Mouse (Mus musculus) liver, embryonic 14.5 days (tissue): ENCODE measurements around the gene Slc22a5. TPM values are rescaled to one million over a fixed set of nuclear protein-coding genes. Genes with fewer than 3 reads are reported as not detected.

ENCODE experiments used
- ATAC-seq: fragments of 200-750 bp; cut with Nextera tagmentation; 2 replicates; pipeline ENCODE4 v1.8.0; 2017; ENCODE audit warnings: moderate number of reproducible peaks, mild to moderate bottlenecking, moderate library complexity; ENCODE audit not compliant: insufficient read depth
- DNase-seq, 3 experiments: peaks; one replicate each; pipeline ENCODE4 v3.0.0-alpha.2; 2012 to 2013; ENCODE audit warnings: low read depth in 3 of 3, low spot score in 3 of 3
- H3K27ac ChIP-seq: fragments of 300-500 bp; sonication (generic); 2 replicates; pipeline ENCODE4 v1.5.1; 2014; ENCODE audit warnings: moderate library complexity, mild to moderate bottlenecking, control low read depth, inconsistent platforms
- H3K27me3 ChIP-seq: fragments of 300-500 bp; sonication (generic); 2 replicates; pipeline ENCODE4 v1.6.1; 2014; ENCODE audit warnings: mild to moderate bottlenecking, low read length, moderate library complexity; ENCODE audit not compliant: control insufficient read depth, insufficient read depth
- H3K36me3 ChIP-seq: fragments of 300-500 bp; sonication (generic); replicated peaks from 2 replicates; pipeline ENCODE4 v1.6.1; 2014; ENCODE audit warnings: low read depth; ENCODE audit not compliant: control insufficient read depth, insufficient read depth
- H3K4me1 ChIP-seq, 2 experiments: fragments of 200-500 bp in 1 of 2; fragments of 300-500 bp in 1 of 2; sonication (generic) in 1 of 2; replicated peaks; 2 replicates each; pipeline ENCODE4 v1.6.1; 2012 to 2014; ENCODE audit warnings: antibody characterized with exemption in 1 of 2, inconsistent platforms in 1 of 2, low read length in 1 of 2; ENCODE audit not compliant: control insufficient read depth in 2 of 2, insufficient read depth in 2 of 2
- H3K4me2 ChIP-seq: fragments of 300-500 bp; sonication (generic); 2 replicates; pipeline ENCODE4 v1.6.1; 2014; ENCODE audit warnings: low read depth, mild to moderate bottlenecking, control low read depth, moderate library complexity
- H3K4me3 ChIP-seq, 2 experiments: fragments of 200-500 bp in 1 of 2; fragments of 300-500 bp in 1 of 2; sonication (generic) in 1 of 2; 2 replicates each; pipeline ENCODE4 v1.5.1; 2012 to 2014; ENCODE audit warnings: low read depth in 2 of 2, low read length in 2 of 2, mild to moderate bottlenecking in 2 of 2, control low read depth in 1 of 2, inconsistent platforms in 1 of 2, moderate library complexity in 1 of 2; ENCODE audit not compliant: insufficient read depth in 1 of 2
- H3K9ac ChIP-seq: fragments of 300-500 bp; sonication (generic); replicated peaks from 2 replicates; pipeline ENCODE4 v1.6.1; 2014; ENCODE audit warnings: mild to moderate bottlenecking, control low read depth, moderate library complexity
- H3K9me3 ChIP-seq: fragments of 300-500 bp; sonication (generic); 2 replicates; pipeline ENCODE4 v1.6.1; 2016; ENCODE audit warnings: low read length, mixed read lengths; ENCODE audit not compliant: control insufficient read depth
- CTCF ChIP-seq: IDR thresholded peaks from 2 replicates; pipeline ENCODE4 v1.5.1; 2016; ENCODE audit warnings: antibody characterized with exemption, low read depth, control low read depth
- EP300 ChIP-seq: IDR thresholded peaks from 2 replicates; pipeline ENCODE4 v1.6.1; 2016; ENCODE audit warnings: antibody characterized with exemption, low read depth
- WGBS: fragments of 180-500 bp; shearing (Covaris S2); extraction: QIAGEN DNeasy Blood & Tissue Kit; methylation state at CpG from one replicate; pipeline ENCODE4 v1.1.7; 2014; ENCODE audit not compliant: insufficient replicate concordance; 5-methylcytosine and 5-hydroxymethylcytosine counted together
- polyA plus RNA-seq, 2 experiments: library from polyadenylated mRNA; depleted of rRNA in 1 of 2; stranded (reverse) in 1 of 2; unstranded in 1 of 2; fragments of >200 nt; fragmentation: Nextera tagmentation in 1 of 2; extraction: Ambion mirVana in 1 of 2; gene quantifications; 2 replicates each; pipeline versions ENCODE4 v1.2.1 to v1.2.3; 2012 to 2014

Gene Slc22a5
- polyA plus RNA-seq, 2 experiments, result 1.7 to 1.9 TPM

DNA sequence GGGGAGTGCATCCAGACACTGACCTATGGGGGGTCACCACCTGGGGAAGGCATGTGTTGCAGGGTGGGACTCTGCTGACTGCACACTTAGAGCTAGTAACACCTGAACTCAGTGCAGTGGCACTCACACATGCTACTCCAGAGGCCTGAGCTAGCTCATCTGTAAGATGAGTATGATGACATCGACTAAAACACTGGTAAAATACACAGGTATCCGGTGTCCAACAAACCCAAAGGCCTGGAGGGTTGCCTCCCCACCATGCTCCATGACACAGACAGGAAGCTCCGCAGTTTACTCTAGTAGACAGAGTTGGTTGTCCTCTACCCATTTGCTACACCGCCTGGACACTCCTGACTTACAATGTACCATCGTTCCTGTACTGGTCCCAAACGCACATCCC is 71.9 kb downstream of the Slc22a5 start:
- no peak overlapping the region for H3K9ac ChIP-seq
- 72% methylated on average over 6 of the region's 6 CpGs for WGBS
- DNase-seq, result no peak
- H3K9me3 ChIP-seq, result no peaks in the 10 kb centered on the region
- no peak for TF ChIP-seq EP300
- no peak for TF ChIP-seq CTCF
- H3K27me3 ChIP-seq, result no peaks in the 10 kb centered on the region
- no peaks in the 10 kb centered on the region for H3K4me1 ChIP-seq
- no peak overlapping the region for H3K27ac ChIP-seq
- no peak overlapping the region for H3K4me3 ChIP-seq
- ATAC-seq, result no peak
- H3K4me2 ChIP-seq, result no peak overlapping the region
- no peaks in the 10 kb centered on the region for H3K36me3 ChIP-seq

DNA sequence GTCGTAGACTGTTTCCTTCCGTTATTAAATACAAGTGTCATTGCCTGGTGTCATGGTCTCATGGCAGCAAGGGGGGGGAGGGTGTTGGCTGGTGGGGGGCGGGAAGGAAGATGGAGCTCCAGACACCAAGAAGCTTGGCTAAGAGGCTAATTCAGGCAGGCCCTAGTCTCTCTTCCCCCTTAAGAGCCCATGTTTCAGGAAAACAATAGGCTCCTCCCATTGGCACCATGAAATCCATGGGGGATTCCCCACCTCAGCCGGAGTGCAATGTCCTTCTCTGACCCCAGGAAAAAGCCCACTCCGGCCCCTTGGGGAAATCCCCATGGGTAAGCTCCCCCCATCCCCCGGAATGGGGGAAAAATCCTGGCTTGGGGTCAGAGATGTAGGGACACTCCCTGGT is 72.7 kb downstream of the Slc22a5 start:
- 37% methylated on average over 6 of the region's 6 CpGs for WGBS
- H3K9me3 ChIP-seq, result no peaks in the 10 kb centered on the region
- no peak for ATAC-seq
- H3K4me3 ChIP-seq, result no peak overlapping the region
- H3K9ac ChIP-seq, result no peak overlapping the region
- H3K27me3 ChIP-seq, result no peaks in the 10 kb centered on the region
- TF ChIP-seq EP300, result no peak
- no peak for TF ChIP-seq CTCF
- no peak overlapping the region for H3K27ac ChIP-seq
- no peak for DNase-seq
- no peak overlapping the region for H3K4me2 ChIP-seq
- no peaks in the 10 kb centered on the region for H3K36me3 ChIP-seq
- no peaks in the 10 kb centered on the region for H3K4me1 ChIP-seq

DNA sequence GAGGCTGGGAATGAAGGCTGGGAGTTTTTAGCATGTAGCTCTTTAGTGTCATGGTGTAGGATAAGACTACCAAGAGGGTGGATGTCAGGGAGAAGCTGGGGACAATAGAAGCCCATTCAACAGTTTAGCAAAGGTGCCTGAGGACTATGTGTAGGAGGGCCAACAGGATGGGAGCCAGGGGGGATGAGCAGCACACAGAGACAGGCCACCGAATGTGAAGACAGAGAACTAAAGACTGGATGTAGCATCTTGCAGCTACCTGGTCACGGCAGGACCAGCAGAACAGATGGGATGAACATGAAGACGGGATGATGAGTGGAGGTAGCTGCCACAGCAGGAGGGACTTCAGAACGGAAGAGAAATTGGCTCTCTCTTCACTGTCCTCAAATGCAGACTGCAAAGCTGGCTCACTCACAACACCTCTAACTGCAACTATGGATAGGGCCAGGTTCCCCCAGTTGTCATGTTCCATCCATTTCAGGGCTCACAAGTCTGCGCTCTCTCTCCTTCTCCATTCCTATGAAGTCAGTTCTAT is 74.6 kb downstream of the Slc22a5 start:
- no peak for ATAC-seq
- Histone ChIP-seq H3K27me3 (no peaks in the 10 kb centered on the region), H3K27ac (no peak overlapping the region), H3K9me3 (no peaks in the 10 kb centered on the region), H3K4me1 (no peaks in the 10 kb centered on the region), H3K4me2 (no peak overlapping the region), H3K9ac (no peak overlapping the region), H3K4me3 (no peak overlapping the region), H3K36me3 (no peaks in the 10 kb centered on the region)
- no peak for DNase-seq
- TF ChIP-seq CTCF (no peak), EP300 (no peak)
- 71% methylated on average over 5 of the region's 5 CpGs for WGBS

DNA sequence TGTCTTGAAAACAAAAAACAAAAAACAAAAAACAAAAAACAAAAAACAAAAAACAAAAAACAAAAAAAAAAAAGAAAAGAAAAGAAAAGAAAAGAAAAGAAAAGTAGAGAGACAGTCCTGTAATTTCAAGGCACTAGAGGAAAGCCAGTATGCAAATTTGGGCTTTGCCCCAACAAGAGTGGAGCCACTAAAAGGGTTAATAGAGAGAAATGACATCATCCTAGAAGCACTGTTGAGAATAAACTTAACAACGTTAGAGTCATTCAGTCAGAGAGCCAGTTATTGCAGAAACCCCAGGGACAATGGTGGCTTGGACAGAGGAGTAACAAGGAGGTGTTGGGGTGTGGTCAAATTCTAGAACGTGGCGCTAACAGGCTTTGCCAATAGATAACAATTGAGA is 76.7 kb downstream of the Slc22a5 start:
- H3K27me3 ChIP-seq, result no peaks in the 10 kb centered on the region
- ATAC-seq, result no peak
- DNase-seq, result no peak
- H3K9me3 ChIP-seq, result no peaks in the 10 kb centered on the region
- H3K4me1 ChIP-seq, result peaks cover 0 to 2% of the 10 kb centered on the region in 2 experiments; a peak in 1 of 4 replicates
- 43% methylated on average over 3 of the region's 3 CpGs for WGBS
- H3K4me3 ChIP-seq, result no peak overlapping the region
- no peak overlapping the region for H3K27ac ChIP-seq
- TF ChIP-seq CTCF (no peak), EP300 (no peak)
- no peak overlapping the region for H3K9ac ChIP-seq
- no peak overlapping the region for H3K4me2 ChIP-seq
- H3K36me3 ChIP-seq, result no peaks in the 10 kb centered on the region

Other genes starting within 250 kb of the Slc22a5 start
- gene Rad50, start 184.3 kb downstream of the Slc22a5 start, polyA plus RNA-seq (2012; rRNA removed), result 3.1 and 5.1 TPM in 2 replicates
- gene Rad50, start 184.3 kb downstream of the Slc22a5 start, polyA plus RNA-seq (2014; fragmentation: Nextera tagmentation; extraction: Ambion mirVana), result 10.0 and 10.3 TPM in 2 replicates
- gene Il5, start 170.9 kb downstream of the Slc22a5 start, polyA plus RNA-seq (2012; rRNA removed), result not detected in 2 replicates
- not detected in 2 replicates for gene Il5, start 170.9 kb downstream of the Slc22a5 start, polyA plus RNA-seq (2014; fragmentation: Nextera tagmentation; extraction: Ambion mirVana)
- gene Irf1, start 121.6 kb downstream of the Slc22a5 start, polyA plus RNA-seq (2012; rRNA removed), result 5.0 and 8.1 TPM in 2 replicates
- gene Irf1, start 121.6 kb downstream of the Slc22a5 start, polyA plus RNA-seq (2014; fragmentation: Nextera tagmentation; extraction: Ambion mirVana), result 5.4 and 9.1 TPM in 2 replicates
- not detected in 2 replicates for gene Gm17334, start 118.5 kb downstream of the Slc22a5 start, polyA plus RNA-seq (2012; rRNA removed)
- gene Gm17334, start 118.5 kb downstream of the Slc22a5 start, polyA plus RNA-seq (2014; fragmentation: Nextera tagmentation; extraction: Ambion mirVana), result not detected in 2 replicates
- 0.15 TPM in 1 of 2 replicates, not detected in the other for gene Gm12216, start 32.4 kb downstream of the Slc22a5 start, polyA plus RNA-seq (2012; rRNA removed)
- gene Gm12216, start 32.4 kb downstream of the Slc22a5 start, polyA plus RNA-seq (2014; fragmentation: Nextera tagmentation; extraction: Ambion mirVana), result 0.14 TPM in 1 of 2 replicates, not detected in the other
- gene Slc22a21, start 88.7 kb upstream of the Slc22a5 start, polyA plus RNA-seq (2012; rRNA removed), result 2.0 and 2.8 TPM in 2 replicates
- 1.3 and 1.7 TPM in 2 replicates for gene Slc22a21, start 88.7 kb upstream of the Slc22a5 start, polyA plus RNA-seq (2014; fragmentation: Nextera tagmentation; extraction: Ambion mirVana)
- 21.1 and 24.4 TPM in 2 replicates for gene Slc22a4, start 136.4 kb upstream of the Slc22a5 start, polyA plus RNA-seq (2012; rRNA removed)
- 34.0 and 35.6 TPM in 2 replicates for gene Slc22a4, start 136.4 kb upstream of the Slc22a5 start, polyA plus RNA-seq (2014; fragmentation: Nextera tagmentation; extraction: Ambion mirVana)
- 2.4 and 2.8 TPM in 2 replicates for gene Pdlim4, start 177.4 kb upstream of the Slc22a5 start, polyA plus RNA-seq (2012; rRNA removed)
- gene Pdlim4, start 177.4 kb upstream of the Slc22a5 start, polyA plus RNA-seq (2014; fragmentation: Nextera tagmentation; extraction: Ambion mirVana), result 2.1 and 2.8 TPM in 2 replicates
- gene P4ha2, start 208.4 kb upstream of the Slc22a5 start, polyA plus RNA-seq (2012; rRNA removed), result 1.4 and 1.7 TPM in 2 replicates
- gene P4ha2, start 208.4 kb upstream of the Slc22a5 start, polyA plus RNA-seq (2014; fragmentation: Nextera tagmentation; extraction: Ambion mirVana), result 1.8 and 2.2 TPM in 2 replicates